Mouse (Mus musculus) kidney, postnatal 10 days (tissue): Measurements from ENCODE around the gene Olfr978.
"Not testable (repeated sequence)": the region's sequence is repeated elsewhere in the genome, so short reads cannot be mapped to it uniquely, and the experiment has no call there.

Experiments
- DNase-seq: peaks from one replicate; pipeline ENCODE4 v3.0.0; 2021; ENCODE audit warnings: mixed read lengths

Olfr978 gene

GRCm38 (mm10) chr9:39991813-39992212 lies at the start of gene Olfr978:
Gene Olfr978, plus strand, starts transcription at chr9:39992113.
- DNase-seq: no peak

GRCm38 (mm10) chr9:39951946-39952345 lies 40.0 kb upstream of the Olfr978 start, which contains the start of gene Olfr975:
Gene Olfr975, minus strand, starts transcription at chr9:39952046.
- no peak for DNase-seq

GRCm38 (mm10) chr9:39961033-39961432 lies 30.9 kb upstream of the Olfr978 start, which contains the start of gene Olfr976:
Gene Olfr976, minus strand, starts transcription at chr9:39961133.
- not testable (repeated sequence) for DNase-seq

GRCm38 (mm10) chr9:39976581-39977145 lies 15.2 kb upstream of the Olfr978 start:
- not testable (repeated sequence) for DNase-seq

GRCm38 (mm10) chr9:40003365-40003764 lies 11.5 kb downstream of the Olfr978 start, which contains the start of gene Olfr979:
Gene Olfr979, minus strand, starts transcription at chr9:40003465.
- no peak for DNase-seq

- no peak for DNase-seq
Observed at GRCm38 (mm10) chr9:40009482-40009881, 17.6 kb downstream of the Olfr978 start, which contains the start of gene Olfr980. Gene Olfr980, minus strand, starts transcription at chr9:40009582.

GRCm38 (mm10) chr9:40021164-40021563 lies 29.3 kb downstream of the Olfr978 start, which contains the start of gene Olfr981:
Gene Olfr981, plus strand, starts transcription at chr9:40021464.
- DNase-seq: no peak
